Mouse (Mus musculus): ENCODE data around the gene Aspscr1. TPM values are rescaled to one million over a fixed set of nuclear protein-coding genes. Genes with fewer than 3 reads are reported as not detected.
"Not testable (repeated sequence)": the region's sequence is repeated elsewhere in the genome, so short reads cannot be mapped to it uniquely, and the experiment has no call there.

The Aspscr1 gene
- total and polyA plus RNA-seq, 2 experiments from 2014 or later = 113 to 143 TPM

- Histone ChIP-seq H3K36me3 (ENCODE audit: insufficient read depth, low read length) (peaks cover 13% of the 10 kb centered on the region), H3K4me1 (ENCODE audit: insufficient read depth, low read length) (peaks cover 8% of the 10 kb centered on the region), H3K9ac (replicated peaks; ENCODE audit: low read length, poor library complexity, severe bottlenecking) (peak overlapping the region; percentile 77), H3K27me3 (ENCODE audit: insufficient read depth, low read length) (no peaks in the 10 kb centered on the region), H3K4me3 (ENCODE audit: low read depth, low read length) (peak overlapping the region; percentile 71), H3K4me2 (ENCODE audit: low read depth, low read length, poor library complexity, severe bottlenecking) (peak overlapping the region; percentile 67), H3K27ac (ENCODE audit: low read depth, low read length) (peak overlapping the region; percentile 82), H3K9me3 (ENCODE audit: low read length) (no peaks in the 10 kb centered on the region)
- no peak for TF ChIP-seq CTCF (IDR thresholded peaks at IDR 0.05)
- WGBS = 29% methylated on average over 12 of the region's 12 CpGs
- DNase-seq (ENCODE audit: low spot score) (no peak), ATAC-seq (ENCODE audit: low FRiP score) (peak; percentile 28; the same call in 1 of the 2 replicates)
Measured at GRCm38 (mm10) chr11:120673594-120674122, 885 bp downstream of the Aspscr1 start.

GRCm38 (mm10) chr11:120675875-120676274, 3.1 kb downstream of the Aspscr1 start:
- ATAC-seq (ENCODE audit: low FRiP score); DNase-seq (ENCODE audit: low spot score); H3K9ac ChIP-seq (replicated peaks; ENCODE audit: low read length, poor library complexity, severe bottlenecking); H3K4me1 ChIP-seq (ENCODE audit: insufficient read depth, low read length); H3K27ac ChIP-seq (ENCODE audit: low read depth, low read length); H3K4me3 ChIP-seq (ENCODE audit: low read depth, low read length); H3K27me3 ChIP-seq (ENCODE audit: insufficient read depth, low read length); H3K9me3 ChIP-seq (ENCODE audit: low read length); H3K4me2 ChIP-seq (ENCODE audit: low read depth, low read length, poor library complexity, severe bottlenecking): not testable (repeated sequence)
- H3K36me3 ChIP-seq (ENCODE audit: insufficient read depth, low read length) = peaks cover 24% of the 10 kb centered on the region
- 99% methylated on average over 5 of the region's 5 CpGs for WGBS

GRCm38 (mm10) chr11:120676951-120677350, 4.2 kb downstream of the Aspscr1 start:
- no peak for ATAC-seq (ENCODE audit: low FRiP score)
- DNase-seq (ENCODE audit: low spot score) = no peak
- H3K27ac ChIP-seq (ENCODE audit: low read depth, low read length) = no peak overlapping the region
- peaks cover 8% of the 10 kb centered on the region for H3K4me1 ChIP-seq (ENCODE audit: insufficient read depth, low read length)
- H3K27me3 ChIP-seq (ENCODE audit: insufficient read depth, low read length) = no peaks in the 10 kb centered on the region
- no peak for TF ChIP-seq CTCF (IDR thresholded peaks at IDR 0.05)
- no peaks in the 10 kb centered on the region for H3K9me3 ChIP-seq (ENCODE audit: low read length)
- 96% methylated on average over 4 of the region's 4 CpGs for WGBS
- H3K4me2 ChIP-seq (ENCODE audit: low read depth, low read length, poor library complexity, severe bottlenecking) = no peak overlapping the region
- H3K4me3 ChIP-seq (ENCODE audit: low read depth, low read length) = no peak overlapping the region
- no peak overlapping the region for H3K9ac ChIP-seq (replicated peaks; ENCODE audit: low read length, poor library complexity, severe bottlenecking)
- H3K36me3 ChIP-seq (ENCODE audit: insufficient read depth, low read length) = peaks cover 32% of the 10 kb centered on the region

GRCm38 (mm10) chr11:120679909-120680308, 7.1 kb downstream of the Aspscr1 start:
- no peak overlapping the region for H3K27ac ChIP-seq (ENCODE audit: low read depth, low read length)
- 73% methylated on average over 3 of the region's 3 CpGs for WGBS
- DNase-seq (ENCODE audit: low spot score) (no peak), ATAC-seq (ENCODE audit: low FRiP score) (no peak)
- H3K36me3 ChIP-seq (ENCODE audit: insufficient read depth, low read length) = peaks cover 49% of the 10 kb centered on the region
- no peak overlapping the region for H3K4me3 ChIP-seq (ENCODE audit: low read depth, low read length)
- H3K4me2 ChIP-seq (ENCODE audit: low read depth, low read length, poor library complexity, severe bottlenecking) = no peak overlapping the region
- no peaks in the 10 kb centered on the region for H3K9me3 ChIP-seq (ENCODE audit: low read length)
- no peaks in the 10 kb centered on the region for H3K27me3 ChIP-seq (ENCODE audit: insufficient read depth, low read length)
- H3K4me1 ChIP-seq (ENCODE audit: insufficient read depth, low read length) = no peaks in the 10 kb centered on the region
- H3K9ac ChIP-seq (replicated peaks; ENCODE audit: low read length, poor library complexity, severe bottlenecking) = no peak overlapping the region
- TF ChIP-seq CTCF (IDR thresholded peaks at IDR 0.05) = peak; percentile 63

- H3K36me3 ChIP-seq (ENCODE audit: insufficient read depth, low read length) = peaks cover 52% of the 10 kb centered on the region
- H3K27ac ChIP-seq (ENCODE audit: low read depth, low read length) = no peak overlapping the region
- no peak overlapping the region for H3K4me2 ChIP-seq (ENCODE audit: low read depth, low read length, poor library complexity, severe bottlenecking)
- 92% methylated on average over 5 of the region's 5 CpGs for WGBS
- H3K9me3 ChIP-seq (ENCODE audit: low read length) = no peaks in the 10 kb centered on the region
- DNase-seq (ENCODE audit: low spot score) = no peak
- H3K27me3 ChIP-seq (ENCODE audit: insufficient read depth, low read length) = no peaks in the 10 kb centered on the region
- H3K9ac ChIP-seq (replicated peaks; ENCODE audit: low read length, poor library complexity, severe bottlenecking) = no peak overlapping the region
- H3K4me3 ChIP-seq (ENCODE audit: low read depth, low read length) = no peak overlapping the region
- no peak for TF ChIP-seq CTCF (IDR thresholded peaks at IDR 0.05)
- ATAC-seq (ENCODE audit: low FRiP score) = no peak
- no peaks in the 10 kb centered on the region for H3K4me1 ChIP-seq (ENCODE audit: insufficient read depth, low read length)
Measured at GRCm38 (mm10) chr11:120682683-120683082, 9.9 kb downstream of the Aspscr1 start.

GRCm38 (mm10) chr11:120683536-120683935, 10.8 kb downstream of the Aspscr1 start:
- ATAC-seq (ENCODE audit: low FRiP score) (no peak), DNase-seq (ENCODE audit: low spot score) (no peak)
- WGBS = 93% methylated on average over 3 of the region's 3 CpGs
- Histone ChIP-seq H3K4me2 (ENCODE audit: low read depth, low read length, poor library complexity, severe bottlenecking) (no peak overlapping the region), H3K27ac (ENCODE audit: low read depth, low read length) (no peak overlapping the region), H3K9me3 (ENCODE audit: low read length) (no peaks in the 10 kb centered on the region), H3K9ac (replicated peaks; ENCODE audit: low read length, poor library complexity, severe bottlenecking) (no peak overlapping the region), H3K36me3 (ENCODE audit: insufficient read depth, low read length) (peaks cover 46% of the 10 kb centered on the region), H3K27me3 (ENCODE audit: insufficient read depth, low read length) (no peaks in the 10 kb centered on the region), H3K4me1 (ENCODE audit: insufficient read depth, low read length) (no peaks in the 10 kb centered on the region), H3K4me3 (ENCODE audit: low read depth, low read length) (no peak overlapping the region)
- no peak for TF ChIP-seq CTCF (IDR thresholded peaks at IDR 0.05)
